Mouse (Mus musculus) ES-Bruce4 (cell line): ENCODE results near the gene Spata21.

Experiments
- CTCF ChIP-seq: IDR thresholded peaks from one replicate; pipeline ENCODE4 v1.8.1; 2011; ENCODE audit warnings: low read depth, low read length
- EP300 ChIP-seq: IDR thresholded peaks from 2 replicates; pipeline ENCODE4 v1.6.1; 2011; ENCODE audit warnings: low read depth, low read length; ENCODE audit not compliant: insufficient read depth
- POLR2A ChIP-seq: IDR thresholded peaks from one replicate; pipeline ENCODE4 v1.8.1; 2011; ENCODE audit warnings: low read length; ENCODE audit not compliant: insufficient read depth

DNA sequence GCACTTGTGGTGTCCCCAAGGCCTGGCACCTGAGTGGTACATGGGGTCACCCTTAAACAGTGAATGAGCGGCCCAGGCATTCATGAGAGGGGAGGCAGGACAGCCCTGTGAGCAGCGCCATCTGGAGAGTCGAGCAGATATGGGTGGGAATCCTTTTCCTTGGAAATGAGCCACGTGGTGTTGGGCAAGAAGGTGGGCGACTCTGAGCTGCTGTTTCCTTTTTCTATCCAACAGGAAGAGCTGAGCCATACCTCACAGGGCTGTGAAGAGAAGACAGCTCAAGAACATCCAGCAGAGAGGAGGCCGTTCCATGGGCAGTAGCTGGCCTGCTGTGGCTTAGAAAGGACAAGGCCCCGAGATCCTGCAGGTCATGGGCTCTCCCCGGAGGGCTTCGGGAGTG is 581 bp downstream of the Spata21 start:
- TF ChIP-seq POLR2A (no peak), CTCF (no peak), EP300 (no peak)
